ENCODE assay signal across 14 mouse cellular contexts in the genomic region with DNA sequence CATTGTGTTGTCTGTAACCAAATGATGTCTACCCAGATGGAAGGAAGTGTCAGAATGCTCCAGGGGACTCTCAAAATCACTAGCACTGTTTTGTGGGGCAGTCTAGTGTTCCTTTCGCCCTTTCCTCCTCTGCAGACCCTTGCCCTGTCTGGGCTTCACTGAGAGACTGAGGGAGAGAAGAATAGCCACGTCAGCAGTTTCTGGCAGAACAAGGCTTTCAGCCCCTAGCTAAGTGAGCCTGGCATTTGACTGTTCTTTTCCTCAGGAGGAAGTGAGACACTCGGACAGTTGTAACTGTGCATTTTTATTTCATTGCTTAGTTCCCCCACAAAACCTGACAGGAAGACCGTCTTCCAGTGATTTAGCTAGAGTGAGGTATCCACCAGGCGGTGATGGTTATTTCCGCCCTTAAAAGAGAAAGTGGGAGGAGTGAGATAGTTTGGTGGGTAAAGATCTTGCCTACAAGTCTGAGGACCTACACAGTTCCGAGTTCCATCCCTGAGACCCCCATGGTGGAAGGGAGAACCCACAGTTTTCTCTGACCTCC.
DNase-seq lines count a peak whose midpoint lies in the region; ATAC-seq and TF ChIP-seq lines count a peak whose summit lies in the region.
"Had no signal": no experiment of that assay in that cellular context is flagged by ENCODE, and none has a peak within 500 bp of the region (broad histone marks: within the 10 kb centered on the region; RNA-seq: fewer than 3 reads in every experiment).

No protein-coding gene starts in this region.

- H3K9ac ChIP-seq in liver, embryonic 12.5 days: no peak overlapping the region
- H3K9ac ChIP-seq in liver, embryonic 11.5 days (ENCODE audit: low read depth, low read length): no peak overlapping the region

- 0 out of 2 replicates have a peak, but pooled peaks cover 2% of the 10 kb centered on the region for H3K27me3 ChIP-seq in liver, embryonic 12.5 days (replicated peaks)
- no peaks in the 10 kb centered on the region for H3K27me3 ChIP-seq in liver, embryonic 11.5 days (replicated peaks; ENCODE audit: control insufficient read depth, insufficient read depth, low read length)
- H3K27me3 ChIP-seq: Patski had no signal

- no peak overlapping the region for H3K4me3 ChIP-seq in liver, embryonic 12.5 days
- no peak overlapping the region for H3K4me3 ChIP-seq in liver, embryonic 11.5 days (ENCODE audit: low read depth, low read length)
- H3K4me3 ChIP-seq in layer of hippocampus, adult 2 months: no peak overlapping the region

- no peaks in the 10 kb centered on the region for H3K9me3 ChIP-seq in liver, embryonic 12.5 days (replicated peaks)
- no peaks in the 10 kb centered on the region for H3K9me3 ChIP-seq in liver, embryonic 11.5 days (ENCODE audit: control insufficient read depth, low read length)

- ATAC-seq in liver, embryonic 12.5 days: no peak
- no peak for ATAC-seq in liver, embryonic 11.5 days (replicated peaks; ENCODE audit: low FRiP score)
- peak; percentile 51 for ATAC-seq in megakaryocyte progenitor cell, adult 5-6 weeks (replicated peaks; ENCODE audit: poor library complexity)
- ATAC-seq: hindbrain, postnatal 0 days; Patski had no signal

- no peak overlapping the region for H3K4me2 ChIP-seq in liver, embryonic 12.5 days
- H3K4me2 ChIP-seq in liver, embryonic 11.5 days: no peak overlapping the region

- peaks cover 10% of the 10 kb centered on the region for H3K4me1 ChIP-seq in liver, embryonic 12.5 days
- 0 out of 2 replicates have a peak, but pooled peaks cover 3% of the 10 kb centered on the region for H3K4me1 ChIP-seq in liver, embryonic 11.5 days (replicated peaks; ENCODE audit: control insufficient read depth, insufficient read depth, low read length)

- 0 out of 2 replicates have a peak overlapping the region, but pooled peaks have one; percentile 24 for H3K27ac ChIP-seq in liver, embryonic 12.5 days
- no peak overlapping the region for H3K27ac ChIP-seq in liver, embryonic 11.5 days (ENCODE audit: low read depth, low read length)
- H3K27ac ChIP-seq in layer of hippocampus, adult 2 months: no peak overlapping the region
- H3K27ac ChIP-seq: hindbrain, postnatal 0 days had no signal

- H3K36me3 ChIP-seq in liver, embryonic 12.5 days: no peaks in the 10 kb centered on the region
- H3K36me3 ChIP-seq in liver, embryonic 11.5 days (ENCODE audit: control insufficient read depth, insufficient read depth, low read length): no peaks in the 10 kb centered on the region

- no peak for DNase-seq in liver, embryonic 11.5 days (ENCODE audit: low spot score)
- peak; percentile 33 to 34 for DNase-seq in B cell, adult 2 months
- DNase-seq in T-cell, adult 2 months (ENCODE audit: low spot score): peak; percentile 51
- no peak for DNase-seq in layer of hippocampus, adult 2 months (ENCODE audit: low spot score in 2 of 2)
- DNase-seq in layer of hippocampus, postnatal 36 days: no peak
- DNase-seq: adrenal gland, adult 8-10 months; cerebellum, adult 9-10 months; heart, postnatal 36 days; layer of hippocampus, adult 9-11 months; lung, adult 18-20 months had no signal

- 43% methylated on average over 7 of the region's 7 CpGs for WGBS in liver, embryonic 12.5 days (ENCODE audit: insufficient replicate concordance)
- 64% methylated on average over 7 of the region's 7 CpGs for WGBS in liver, embryonic 11.5 days

- no peak for TF ChIP-seq CTCF in layer of hippocampus, adult 2 months (conservative IDR thresholded peaks at IDR 0.05)

Comparison
In these comparisons a context has a peak if more than half of its experiments do, and no peak if none do; other contexts are left out.
1. DNase-seq: peak in B cell, adult 2 months (2 of 2) and T-cell, adult 2 months (single experiment); none in liver, embryonic 11.5 days (single experiment), layer of hippocampus, adult 2 months (0 of 2) and layer of hippocampus, postnatal 36 days (0 of 2).